Mouse (Mus musculus): ENCODE data around the gene Ppp1r7. TPM values are rescaled to one million over a fixed set of nuclear protein-coding genes. Genes with fewer than 3 reads are reported as not detected.
"Not testable (repeated sequence)": the region's sequence is repeated elsewhere in the genome, so short reads cannot be mapped to it uniquely, and the experiment has no call there.

The Ppp1r7 gene
- polyA plus RNA-seq (2011; ENCODE audit: insufficient read depth, insufficient read length, low replicate concordance, missing spikeins) = 14.6 and 17.9 TPM in 2 replicates

GRCm38 (mm10) chr1:93342648-93343503, at the start of gene Ppp1r7, which contains the start of gene Pask:
Ppp1r7 (plus strand) TSS chr1:93342854.
Pask (minus strand) TSS chr1:93343482.
- WGBS = under 1% methylated on average over 63 of the region's 63 CpGs
- TF ChIP-seq POLR2A (IDR thresholded peaks at IDR 0.05; ENCODE audit: borderline replicate concordance, control insufficient read depth, low read depth, low read length) = peak; percentile 42; the same call in 1 of the 2 replicates
- TF ChIP-seq CTCF (IDR thresholded peaks at IDR 0.05; ENCODE audit: control insufficient read depth, insufficient read depth, low read length) = peak; percentile 15; the same call in 1 of the 2 replicates
- peak within 1 kb of the TSS; percentile 91 for H3K4me3 ChIP-seq (replicated peaks; ENCODE audit: control insufficient read depth, low read depth, low read length)
- no peaks in the 10 kb centered on the region for H3K4me1 ChIP-seq (ENCODE audit: control insufficient read depth, insufficient read depth, low read length)
- H3K27ac ChIP-seq (ENCODE audit: control insufficient read depth, insufficient read depth, low read depth, low read length, poor library complexity) = peak within 1 kb of the TSS; percentile 55

GRCm38 (mm10) chr1:93294491-93294890, 48.2 kb upstream of the Ppp1r7 start:
- H3K4me1 ChIP-seq (ENCODE audit: control insufficient read depth, insufficient read depth, low read length); H3K27ac ChIP-seq (ENCODE audit: control insufficient read depth, insufficient read depth, low read depth, low read length, poor library complexity); H3K4me3 ChIP-seq (replicated peaks; ENCODE audit: control insufficient read depth, low read depth, low read length): not testable (repeated sequence)
- WGBS = 77% methylated on average over 3 of the region's 3 CpGs

- TF ChIP-seq POLR2A (IDR thresholded peaks at IDR 0.05; ENCODE audit: borderline replicate concordance, control insufficient read depth, low read depth, low read length) (no peak), CTCF (IDR thresholded peaks at IDR 0.05; ENCODE audit: control insufficient read depth, insufficient read depth, low read length) (no peak)
- WGBS = 83% methylated on average over 4 of the region's 4 CpGs
- Histone ChIP-seq H3K4me3 (replicated peaks; ENCODE audit: control insufficient read depth, low read depth, low read length) (no peak overlapping the region), H3K4me1 (ENCODE audit: control insufficient read depth, insufficient read depth, low read length) (no peaks in the 10 kb centered on the region), H3K27ac (ENCODE audit: control insufficient read depth, insufficient read depth, low read depth, low read length, poor library complexity) (no peak overlapping the region)
Observed at GRCm38 (mm10) chr1:93299791-93300190, 42.9 kb upstream of the Ppp1r7 start.

- H3K27ac ChIP-seq (ENCODE audit: control insufficient read depth, insufficient read depth, low read depth, low read length, poor library complexity) = no peak overlapping the region
- 88% methylated on average over 3 of the region's 3 CpGs for WGBS
- no peaks in the 10 kb centered on the region for H3K4me1 ChIP-seq (ENCODE audit: control insufficient read depth, insufficient read depth, low read length)
- H3K4me3 ChIP-seq (replicated peaks; ENCODE audit: control insufficient read depth, low read depth, low read length) = no peak overlapping the region
- TF ChIP-seq POLR2A (IDR thresholded peaks at IDR 0.05; ENCODE audit: borderline replicate concordance, control insufficient read depth, low read depth, low read length) (no peak), CTCF (IDR thresholded peaks at IDR 0.05; ENCODE audit: control insufficient read depth, insufficient read depth, low read length) (no peak)
Observed at GRCm38 (mm10) chr1:93300578-93300977, 42.1 kb upstream of the Ppp1r7 start.

- no peaks in the 10 kb centered on the region for H3K4me1 ChIP-seq (ENCODE audit: control insufficient read depth, insufficient read depth, low read length)
- TF ChIP-seq POLR2A (IDR thresholded peaks at IDR 0.05; ENCODE audit: borderline replicate concordance, control insufficient read depth, low read depth, low read length) (peak; percentile 65; the same call in 1 of the 2 replicates), CTCF (IDR thresholded peaks at IDR 0.05; ENCODE audit: control insufficient read depth, insufficient read depth, low read length) (no peak)
- WGBS = 3% methylated on average over 36 of the region's 36 CpGs
- peak within 1 kb of the TSS; percentile 13; the same call in 1 of the 2 replicates for H3K27ac ChIP-seq (ENCODE audit: control insufficient read depth, insufficient read depth, low read depth, low read length, poor library complexity)
- H3K4me3 ChIP-seq (replicated peaks; ENCODE audit: control insufficient read depth, low read depth, low read length) = peak within 1 kb of the TSS; percentile 96
Observed at GRCm38 (mm10) chr1:93305581-93306337, 36.9 kb upstream of the Ppp1r7 start, which contains the start of gene Mterf4. Mterf4 (minus strand) TSS chr1:93305915.

- H3K4me1 ChIP-seq (ENCODE audit: control insufficient read depth, insufficient read depth, low read length) = no peaks in the 10 kb centered on the region; the same call in 1 of the 2 replicates
- 62% methylated on average over 6 of the region's 6 CpGs for whole genome bisulfite sequencing
- peak overlapping the region; percentile 62; the same call in 1 of the 2 replicates for H3K27ac ChIP-seq (ENCODE audit: control insufficient read depth, insufficient read depth, low read depth, low read length, poor library complexity)
- TF ChIP-seq CTCF (IDR thresholded peaks at IDR 0.05; ENCODE audit: control insufficient read depth, insufficient read depth, low read length) (no peak), POLR2A (IDR thresholded peaks at IDR 0.05; ENCODE audit: borderline replicate concordance, control insufficient read depth, low read depth, low read length) (no peak)
- no peak overlapping the region for H3K4me3 ChIP-seq (replicated peaks; ENCODE audit: control insufficient read depth, low read depth, low read length)
Observed at GRCm38 (mm10) chr1:93323973-93324372, 18.7 kb upstream of the Ppp1r7 start.

GRCm38 (mm10) chr1:93326446-93326845, 16.2 kb upstream of the Ppp1r7 start:
- TF ChIP-seq POLR2A (IDR thresholded peaks at IDR 0.05; ENCODE audit: borderline replicate concordance, control insufficient read depth, low read depth, low read length) = no peak
- no peak for TF ChIP-seq CTCF (IDR thresholded peaks at IDR 0.05; ENCODE audit: control insufficient read depth, insufficient read depth, low read length)
- no peak overlapping the region for H3K4me3 ChIP-seq (replicated peaks; ENCODE audit: control insufficient read depth, low read depth, low read length)
- H3K27ac ChIP-seq (ENCODE audit: control insufficient read depth, insufficient read depth, low read depth, low read length, poor library complexity) = no peak overlapping the region
- WGBS = 88% methylated on average over 3 of the region's 3 CpGs
- no peaks in the 10 kb centered on the region; the same call in 1 of the 2 replicates for H3K4me1 ChIP-seq (ENCODE audit: control insufficient read depth, insufficient read depth, low read length)

- TF ChIP-seq POLR2A (IDR thresholded peaks at IDR 0.05; ENCODE audit: borderline replicate concordance, control insufficient read depth, low read depth, low read length) = no peak
- no peak for TF ChIP-seq CTCF (IDR thresholded peaks at IDR 0.05; ENCODE audit: control insufficient read depth, insufficient read depth, low read length)
- Histone ChIP-seq H3K4me3 (replicated peaks; ENCODE audit: control insufficient read depth, low read depth, low read length) (no peak overlapping the region), H3K4me1 (ENCODE audit: control insufficient read depth, insufficient read depth, low read length) (no peaks in the 10 kb centered on the region), H3K27ac (ENCODE audit: control insufficient read depth, insufficient read depth, low read depth, low read length, poor library complexity) (no peak overlapping the region)
- WGBS = 79% methylated on average over 2 of the region's 2 CpGs
Observed at GRCm38 (mm10) chr1:93334621-93335020, 8.0 kb upstream of the Ppp1r7 start.
